Mouse (Mus musculus) olfactory bulb, adult 2 months (tissue): ENCODE measurements around the gene Wnt1. TPM values are rescaled to one million over a fixed set of nuclear protein-coding genes. Genes with fewer than 3 reads are reported as not detected.
"Not testable (repeated sequence)": the region's sequence is repeated elsewhere in the genome, so short reads cannot be mapped to it uniquely, and the experiment has no call there.

Experiments used
- H3K27ac ChIP-seq: fragments of 200-500 bp; 2 replicates; pipeline ENCODE4 v1.5.1; 2012; ENCODE audit warnings: low read depth, low read length; ENCODE audit not compliant: insufficient read depth
- H3K4me1 ChIP-seq: fragments of 200-500 bp; 2 replicates; pipeline ENCODE4 v1.6.1; 2012; ENCODE audit warnings: low read length; ENCODE audit not compliant: control insufficient read depth, insufficient read depth
- H3K4me3 ChIP-seq: fragments of 200-500 bp; 2 replicates; pipeline ENCODE4 v1.5.1; 2012; ENCODE audit warnings: mild to moderate bottlenecking, low read depth, low read length, moderate library complexity; ENCODE audit not compliant: insufficient read depth
- CTCF ChIP-seq: fragments of 200-500 bp; IDR thresholded peaks from 2 replicates; pipeline ENCODE4 v1.5.1; 2012; ENCODE audit warnings: low read depth, mild to moderate bottlenecking, low read length, moderate library complexity; ENCODE audit not compliant: insufficient read depth
- POLR2A ChIP-seq: fragments of 200-500 bp; IDR thresholded peaks from 2 replicates; pipeline ENCODE4 v1.6.1; 2012; ENCODE audit warnings: mild to moderate bottlenecking, low read depth, low read length, moderate library complexity; ENCODE audit not compliant: insufficient read depth
- WGBS: fragments of 180-500 bp; shearing (Covaris S2); methylation state at CpG from one replicate; pipeline ENCODE4 v1.1.7; 2018; 5-methylcytosine and 5-hydroxymethylcytosine counted together
- polyA plus RNA-seq: library from polyadenylated mRNA; stranded (reverse); fragments of >200 nt; gene quantifications from 2 replicates; pipeline ENCODE4 v1.2.4, GENCODE M21; 2012; ENCODE audit warnings: low replicate concordance; ENCODE audit not compliant: missing spikeins, insufficient read depth, insufficient read length

Wnt1 gene
- polyA plus RNA-seq, 1 experiment: not detected

DNA sequence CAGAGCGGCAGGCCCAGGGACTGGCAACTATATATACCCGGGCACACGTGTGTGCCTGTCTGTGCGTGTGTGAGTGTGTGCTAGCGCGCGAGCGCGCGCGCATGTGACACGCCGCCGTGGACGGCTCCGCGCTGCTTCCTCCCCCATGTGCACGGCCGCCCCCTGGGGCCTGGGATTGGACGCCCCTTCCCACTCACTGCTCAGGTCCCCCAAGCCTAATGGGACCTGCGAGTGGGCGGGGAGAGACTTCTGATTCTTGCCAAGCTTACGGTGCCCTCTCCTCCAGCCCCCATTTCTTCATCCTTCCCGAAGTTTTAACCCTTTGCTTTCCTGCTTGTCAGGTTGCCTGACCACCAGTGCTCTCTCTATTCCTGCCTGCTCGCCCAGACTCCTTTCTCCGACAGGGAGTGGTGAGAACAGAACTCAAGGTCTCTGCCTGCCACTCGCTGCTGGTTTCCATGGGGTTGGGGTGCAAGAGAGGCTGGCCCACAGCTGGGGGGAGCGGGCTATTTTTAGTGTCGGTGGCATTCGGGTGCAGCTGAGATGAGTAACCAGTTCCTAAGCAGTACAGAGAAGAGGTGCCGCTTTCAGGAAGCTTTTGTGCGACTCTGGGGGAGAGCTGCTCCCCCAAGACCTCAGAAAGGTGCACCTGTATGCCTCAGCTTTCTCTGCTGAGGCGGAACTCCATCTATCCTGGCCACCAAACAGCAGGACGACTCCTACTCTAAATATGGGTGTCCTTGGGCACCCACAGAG lies 18.4 kb downstream of the Wnt1 start:
- TF ChIP-seq CTCF: no peak
- TF ChIP-seq POLR2A: peak; percentile 13; the same call in 1 of the 2 replicates
- peak overlapping the region; percentile 79 for H3K4me3 ChIP-seq
- H3K27ac ChIP-seq: peak overlapping the region; percentile 100
- peaks cover 48% of the 10 kb centered on the region for H3K4me1 ChIP-seq
- WGBS: under 1% methylated on average over 34 of the region's 34 CpGs

DNA sequence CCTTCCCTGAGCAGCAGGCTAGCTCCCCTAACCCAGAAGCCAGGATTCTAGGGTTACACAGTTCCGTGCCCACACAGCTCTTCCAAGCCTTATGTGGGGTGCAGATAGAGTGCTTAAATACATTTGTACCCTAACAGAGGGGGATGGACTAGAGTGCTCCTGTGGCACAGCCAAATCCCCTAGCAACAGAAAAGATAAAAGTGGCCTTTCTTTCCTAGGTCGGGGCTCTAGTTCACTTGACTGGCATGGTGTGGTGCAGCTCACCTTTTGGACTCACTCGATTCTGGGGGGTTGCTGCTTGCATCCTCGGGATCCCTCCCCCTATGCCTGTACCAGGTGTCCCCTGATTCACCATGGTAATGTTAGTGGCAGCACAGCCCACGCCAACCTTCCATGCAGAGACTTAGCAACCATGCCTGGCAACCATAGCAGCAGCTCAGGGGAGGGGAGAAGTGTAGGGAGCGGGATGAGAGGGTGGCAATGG lies 19.0 kb downstream of the Wnt1 start:
- peaks cover 49% of the 10 kb centered on the region for H3K4me1 ChIP-seq
- peak overlapping the region; percentile 100 for H3K27ac ChIP-seq
- H3K4me3 ChIP-seq: peak overlapping the region; percentile 79
- TF ChIP-seq CTCF: no peak
- TF ChIP-seq POLR2A: no peak
- 2% methylated on average over 6 of the region's 6 CpGs for WGBS

DNA sequence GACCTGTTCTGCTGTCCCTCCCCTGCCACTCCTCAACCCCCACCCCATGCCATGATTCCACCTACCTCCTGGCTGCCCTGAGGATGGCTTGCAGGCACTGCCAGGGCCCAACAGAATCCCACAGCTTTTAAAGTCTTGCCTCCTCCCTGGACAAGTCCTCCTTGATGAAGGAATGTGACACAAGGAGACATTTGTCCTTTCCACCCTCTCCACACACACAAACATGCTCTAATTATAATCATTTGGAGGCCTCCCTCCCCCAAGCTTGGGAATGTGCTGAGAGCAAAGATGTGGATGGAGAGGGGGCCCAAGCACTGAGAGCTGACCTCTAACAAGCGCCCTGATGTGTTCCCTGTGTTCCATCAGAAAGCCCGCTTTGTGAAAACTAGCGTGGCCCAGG lies 19.7 kb downstream of the Wnt1 start, which contains the start of gene Ddn:
Gene Ddn (minus strand): TSS at position 101 of the 400 bp plus-strand sequence.
- peak within 1 kb of the TSS; percentile 100 for H3K27ac ChIP-seq
- H3K4me3 ChIP-seq: peak within 1 kb of the TSS; percentile 79
- WGBS: 38% methylated on average over 3 of the region's 3 CpGs
- peaks cover 47% of the 10 kb centered on the region for H3K4me1 ChIP-seq
- TF ChIP-seq POLR2A: no peak
- no peak for TF ChIP-seq CTCF

DNA sequence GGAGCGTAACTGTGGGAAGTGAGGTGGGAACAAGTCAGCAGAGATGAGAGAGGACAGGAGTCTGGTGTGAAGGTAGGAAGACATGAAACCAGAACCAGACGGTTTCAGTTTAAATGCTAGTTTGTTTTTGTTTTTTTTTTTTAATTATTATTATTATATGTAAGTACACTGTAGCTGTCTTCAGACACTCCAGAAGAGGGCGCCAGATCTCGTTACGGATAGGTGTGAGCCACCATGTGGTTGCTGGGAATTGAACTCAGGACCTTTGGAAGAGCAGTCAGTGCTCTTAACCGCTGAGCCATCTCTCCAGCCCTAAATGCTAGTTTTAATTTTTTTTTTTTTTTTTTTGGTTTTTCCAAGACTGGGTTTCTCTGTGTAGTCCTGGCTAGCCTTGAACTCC lies 20.6 kb downstream of the Wnt1 start:
- H3K27ac ChIP-seq: peak overlapping the region; percentile 100
- not testable (repeated sequence) for H3K4me3 ChIP-seq
- WGBS: 73% methylated on average over 6 of the region's 6 CpGs
- H3K4me1 ChIP-seq: peaks cover 42% of the 10 kb centered on the region

DNA sequence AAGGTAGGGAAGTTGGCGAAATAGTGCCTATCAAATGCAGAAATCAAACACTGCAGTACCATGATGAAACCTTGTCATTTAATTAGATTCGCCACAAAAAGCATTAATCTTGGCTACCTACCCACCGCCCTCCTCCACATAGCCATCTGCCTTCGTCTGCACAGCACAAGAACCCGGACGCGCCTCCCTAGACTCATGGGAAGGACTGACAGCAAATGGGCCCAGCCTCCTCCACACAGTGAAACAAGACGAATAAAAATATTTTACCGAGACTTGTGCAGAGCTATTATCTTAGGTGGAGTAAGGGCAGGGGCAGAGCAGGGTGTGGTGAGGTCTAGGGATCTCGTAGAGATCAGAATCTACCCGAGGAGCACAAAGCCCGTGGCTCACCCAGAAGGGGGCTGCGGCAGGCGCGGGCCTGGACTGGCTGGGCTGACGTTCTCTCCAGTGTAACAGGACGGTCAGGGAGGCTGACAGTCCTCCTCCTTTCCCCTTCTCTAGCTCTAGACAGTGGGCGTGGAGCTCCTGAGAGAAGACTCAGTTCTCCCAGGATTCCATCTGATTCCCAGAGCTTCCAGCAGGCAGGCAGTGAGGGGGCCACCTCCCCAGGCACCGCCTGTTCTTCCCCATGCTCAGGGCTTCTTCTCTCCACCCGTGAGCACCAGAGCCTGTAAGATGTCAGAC lies 23.2 kb downstream of the Wnt1 start:
- H3K4me3 ChIP-seq: no peak overlapping the region
- peak overlapping the region; percentile 13 for H3K27ac ChIP-seq
- WGBS: 63% methylated on average over 20 of the region's 20 CpGs
- peaks cover 31% of the 10 kb centered on the region for H3K4me1 ChIP-seq
- TF ChIP-seq CTCF (no peak), POLR2A (no peak)

DNA sequence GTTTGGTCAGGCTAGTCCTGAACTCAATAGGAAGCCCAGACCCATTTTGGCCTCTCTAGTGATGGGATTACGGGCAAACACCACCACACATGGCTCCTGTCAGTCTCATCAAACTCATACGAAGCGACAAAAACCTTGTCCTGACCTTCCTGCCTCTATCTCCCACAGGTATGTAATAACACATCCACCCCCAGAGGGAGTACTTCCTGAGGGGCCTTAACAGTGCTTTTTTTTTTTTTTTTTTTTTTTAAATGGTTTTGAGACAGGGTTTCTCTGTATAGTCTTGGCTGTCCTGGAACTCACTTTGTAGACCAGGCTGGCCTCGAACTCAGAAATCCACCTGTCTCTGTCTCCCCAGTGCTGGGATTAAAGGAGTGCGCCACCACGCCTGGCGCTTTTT lies 28.5 kb downstream of the Wnt1 start:
- Histone ChIP-seq H3K27ac (no peak overlapping the region), H3K4me3 (no peak overlapping the region), H3K4me1 (peaks cover 7% of the 10 kb centered on the region)
- no peak for TF ChIP-seq CTCF
- WGBS: 93% methylated on average over 7 of the region's 7 CpGs

DNA sequence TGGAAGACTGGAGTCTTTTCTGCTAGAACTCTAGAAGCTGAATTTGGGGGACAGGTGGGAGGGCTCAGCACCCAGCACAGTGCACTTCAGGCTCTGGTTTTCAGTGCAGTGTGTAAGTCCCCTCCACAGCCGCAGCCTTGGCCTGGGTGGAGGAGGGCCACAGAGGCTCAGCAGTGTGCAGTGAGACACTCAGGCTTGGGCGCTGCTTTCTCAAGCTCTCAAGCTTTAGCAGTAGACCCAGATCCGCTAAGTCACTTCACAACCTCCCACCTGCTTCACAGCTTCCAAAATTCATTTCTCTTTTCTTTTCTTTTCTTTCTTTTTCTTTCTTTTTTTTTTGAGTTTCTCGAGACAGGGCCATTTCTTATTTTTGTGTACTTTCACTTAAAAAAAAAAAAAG lies 31.3 kb downstream of the Wnt1 start:
- peaks cover 2% of the 10 kb centered on the region; the same call in 1 of the 2 replicates for H3K4me1 ChIP-seq
- H3K4me3 ChIP-seq: no peak overlapping the region
- no peak overlapping the region for H3K27ac ChIP-seq
- TF ChIP-seq CTCF (no peak), POLR2A (no peak)
- 55% methylated on average over 4 of the region's 4 CpGs for WGBS

DNA sequence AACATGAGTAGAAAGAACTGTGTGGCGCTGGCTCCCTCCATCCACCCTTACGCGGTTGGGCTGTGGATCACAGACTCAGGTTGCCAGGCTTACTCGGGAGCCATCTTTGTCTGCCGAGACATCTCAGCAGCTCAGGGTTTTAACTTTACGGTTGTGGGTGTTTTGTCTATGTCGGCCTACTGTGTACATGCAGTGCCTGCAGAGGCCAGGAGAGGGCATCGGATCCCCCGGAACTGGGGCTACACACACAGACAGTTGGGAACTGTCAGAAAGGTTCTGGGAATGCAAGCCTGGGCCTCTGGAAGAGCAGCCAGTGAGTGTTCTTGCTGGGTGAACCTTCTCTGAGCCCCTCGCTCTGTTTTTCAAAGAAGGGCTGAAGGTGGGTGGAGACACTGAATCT lies 31.7 kb downstream of the Wnt1 start:
- no peak overlapping the region for H3K27ac ChIP-seq
- 34% methylated on average over 10 of the region's 10 CpGs for whole genome bisulfite sequencing
- peaks cover 2% of the 10 kb centered on the region; the same call in 1 of the 2 replicates for H3K4me1 ChIP-seq
- H3K4me3 ChIP-seq: no peak overlapping the region
- TF ChIP-seq CTCF: no peak
- TF ChIP-seq POLR2A: no peak

DNA sequence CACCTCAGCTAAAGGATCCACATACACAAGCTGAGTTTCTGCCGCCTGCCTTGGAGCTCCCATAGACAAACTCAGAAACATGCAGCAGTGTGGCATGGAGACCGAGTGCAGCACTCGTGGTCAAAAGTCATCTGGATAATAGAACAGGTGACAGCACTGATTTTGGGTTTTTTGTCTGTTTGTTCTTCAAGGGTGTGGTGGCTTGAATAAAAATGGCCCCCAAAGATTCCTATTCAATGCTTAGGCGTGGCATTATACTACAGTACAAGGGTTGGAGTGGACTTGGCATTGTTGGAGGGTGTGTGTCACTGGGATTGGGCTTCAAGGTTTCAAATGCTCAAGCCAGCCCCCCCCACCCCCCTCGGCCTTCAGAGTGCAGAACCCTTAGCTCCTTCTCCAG lies 32.5 kb downstream of the Wnt1 start:
- peaks cover 2% of the 10 kb centered on the region; the same call in 1 of the 2 replicates for H3K4me1 ChIP-seq
- no peak overlapping the region for H3K4me3 ChIP-seq
- no peak overlapping the region for H3K27ac ChIP-seq
- 93% methylated on average over 5 of the region's 5 CpGs for WGBS
- TF ChIP-seq CTCF: no peak
- TF ChIP-seq POLR2A: no peak
